Mouse (Mus musculus) CD8-positive naive resting alpha-beta T cell, adult 2 months (primary cell): ENCODE results near the gene Rab12.
A peak's percentile ranks its signal among the peaks of the same experiment; 100 is the strongest.
"Not testable (repeated sequence)": the region's sequence is repeated elsewhere in the genome, so short reads cannot be mapped to it uniquely, and the experiment has no call there.

ENCODE experiments used
- DNase-seq, 2 experiments: peaks; one replicate each; pipeline ENCODE4 v3.0.0; 2022; ENCODE audit warnings: low read depth in 2 of 2, low spot score in 2 of 2

Gene Rab12

DNA sequence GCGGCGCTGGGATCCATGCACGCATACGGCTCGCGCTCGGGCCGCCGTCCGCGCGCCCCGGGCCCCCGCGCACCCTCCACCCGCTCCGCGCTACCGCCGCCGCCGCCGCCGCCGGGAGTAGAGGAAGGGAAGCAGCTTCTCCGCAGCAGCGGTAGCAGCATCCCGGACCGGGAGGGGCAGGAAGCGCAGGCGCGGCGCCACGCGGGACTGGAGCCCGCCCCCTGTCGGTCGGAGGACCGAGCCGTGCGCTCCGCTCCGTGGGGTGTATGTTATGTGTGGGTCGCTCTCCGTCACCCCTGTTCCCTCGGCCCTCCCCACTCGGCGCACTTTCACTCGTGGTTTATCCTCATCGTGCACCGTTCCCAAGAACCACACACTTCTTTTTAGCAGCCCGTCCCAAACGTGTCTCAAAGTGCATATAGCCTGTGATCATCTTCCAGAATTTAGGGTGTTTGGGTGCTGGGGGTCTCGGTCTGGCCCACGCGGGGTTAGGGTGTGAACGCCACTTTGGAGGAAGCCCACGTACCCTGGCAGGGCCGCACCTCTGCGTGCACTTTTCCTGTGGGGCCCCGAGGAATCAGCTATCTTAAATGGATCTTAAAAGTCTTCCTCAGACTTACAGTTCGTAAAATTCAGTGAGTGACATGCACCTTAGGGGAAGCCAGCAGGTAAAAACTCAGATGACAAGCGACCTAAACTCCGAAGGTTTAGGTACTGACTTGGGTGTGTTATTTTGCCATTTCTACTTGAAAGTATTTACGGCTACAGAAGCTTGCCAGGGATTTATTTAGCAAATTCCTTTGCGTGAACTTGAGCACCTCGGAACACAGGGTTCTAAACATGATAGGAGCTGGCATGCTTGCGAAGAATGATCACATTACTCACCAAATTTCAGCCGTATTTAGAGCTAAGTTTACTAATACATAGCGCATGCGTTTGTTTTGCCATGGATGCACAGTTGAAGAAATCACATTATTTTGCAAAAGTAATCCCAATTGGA lies at the start of gene Rab12:
Rab12 (minus strand) TSS at position 176 of the 1,000 bp plus-strand sequence.
- peak; percentile 83 to 85 for DNase-seq

DNA sequence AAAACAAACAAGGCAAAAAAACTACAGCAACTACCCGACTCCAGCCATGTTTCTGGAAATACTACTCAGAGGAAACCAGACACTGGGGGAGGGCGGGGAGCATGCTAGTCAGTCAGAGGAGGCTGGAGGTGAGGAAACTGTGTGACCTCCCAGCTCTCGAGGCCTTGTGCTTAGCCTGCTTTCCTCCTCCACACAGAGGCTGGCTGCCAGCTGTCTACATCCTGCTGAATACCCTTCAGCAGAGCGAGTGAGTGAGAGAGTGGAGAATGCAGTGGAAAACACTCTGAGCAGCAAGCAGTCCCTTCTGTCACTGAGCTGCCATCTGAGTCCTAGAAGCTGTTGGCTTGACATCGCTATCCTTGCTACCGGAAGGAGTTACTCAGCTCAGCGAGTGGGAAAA lies 44.7 kb upstream of the Rab12 start:
- no peak for DNase-seq

GRCm38 (mm10) chr17:66563551-66563950 lies 44.0 kb upstream of the Rab12 start:
- DNase-seq = no peak

DNA sequence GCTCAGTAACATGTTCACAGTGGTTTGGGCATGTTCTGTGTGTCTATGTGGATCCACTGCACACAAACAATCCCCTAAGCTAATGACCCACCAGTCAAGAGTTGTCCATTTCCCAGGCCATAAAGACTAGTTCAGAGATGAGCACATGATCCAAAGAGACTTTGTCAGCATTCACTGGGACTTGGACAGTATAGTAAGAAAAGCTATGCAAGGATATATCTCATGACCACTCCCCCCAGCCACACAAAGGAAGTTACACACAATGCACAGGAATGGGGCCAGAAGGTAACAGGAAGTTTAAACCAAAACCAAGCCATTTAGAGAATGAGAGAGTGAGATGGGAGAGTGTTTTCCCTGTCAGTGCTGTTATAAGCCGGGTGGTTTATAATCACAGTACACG lies 41.9 kb upstream of the Rab12 start:
- no peak for DNase-seq

GRCm38 (mm10) chr17:66558404-66559317 lies 39.1 kb upstream of the Rab12 start:
- DNase-seq = peak; percentile 2 to 21

DNA sequence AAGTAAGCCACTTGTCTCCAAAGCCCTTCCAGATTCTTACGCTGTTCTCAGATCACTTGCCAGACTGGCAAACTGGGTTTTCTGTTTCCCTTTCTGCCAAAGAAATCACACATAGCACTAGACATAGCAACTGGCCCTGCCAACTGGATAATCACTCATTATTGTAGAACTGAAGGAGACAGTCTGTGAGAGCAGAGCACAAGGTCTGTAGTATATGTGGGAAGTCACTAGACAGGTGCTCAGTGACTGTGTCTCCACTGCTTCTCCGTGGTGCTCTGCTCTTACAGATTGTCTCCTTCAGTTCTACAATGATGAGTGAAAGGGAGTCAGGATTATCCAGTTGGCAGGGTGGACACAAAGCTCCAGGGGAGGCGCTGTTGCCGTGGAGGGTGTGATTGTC lies 33.2 kb upstream of the Rab12 start:
- no peak for DNase-seq

DNA sequence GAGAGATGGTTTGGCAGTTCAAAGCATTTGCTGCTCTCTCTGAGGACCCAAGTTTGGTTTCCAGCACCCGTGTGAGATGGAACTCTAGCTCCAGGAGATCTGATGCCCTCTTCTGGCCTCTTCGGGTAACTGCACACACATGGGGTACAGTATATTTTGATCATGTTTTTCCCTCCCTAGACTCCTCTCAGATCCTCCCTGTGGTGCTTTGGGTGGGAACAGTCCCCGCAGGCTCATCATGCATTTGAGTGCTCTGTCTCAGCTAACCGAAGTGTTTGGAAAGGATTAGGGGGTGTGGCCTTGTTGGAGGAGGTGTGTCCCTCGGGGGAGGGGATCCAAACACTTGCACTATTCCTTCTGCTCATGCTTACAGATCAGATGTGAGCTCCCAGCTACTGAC lies 31.0 kb upstream of the Rab12 start:
- no peak for DNase-seq

DNA sequence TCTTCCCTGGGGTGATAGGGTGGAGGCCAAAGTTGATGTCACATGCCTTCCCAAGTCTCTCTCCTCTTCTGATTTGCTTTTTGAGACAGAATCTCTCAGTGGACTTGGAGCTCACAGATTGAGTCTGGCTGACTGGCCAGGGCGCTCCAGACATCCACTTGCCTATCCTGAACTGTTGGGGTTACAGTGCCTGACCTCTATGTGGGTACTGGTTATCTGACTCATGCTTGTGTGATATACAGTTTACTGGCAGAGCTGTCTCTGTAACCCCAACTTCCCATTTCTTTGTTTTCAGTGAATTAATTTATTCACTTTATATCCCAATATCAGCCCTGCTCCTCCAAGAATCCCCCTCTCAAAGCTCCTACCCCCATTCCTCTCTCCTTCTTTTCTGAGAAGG lies 12.8 kb upstream of the Rab12 start:
- no peak for DNase-seq

GRCm38 (mm10) chr17:66523396-66523795 lies 3.9 kb upstream of the Rab12 start:
- DNase-seq = no peak

DNA sequence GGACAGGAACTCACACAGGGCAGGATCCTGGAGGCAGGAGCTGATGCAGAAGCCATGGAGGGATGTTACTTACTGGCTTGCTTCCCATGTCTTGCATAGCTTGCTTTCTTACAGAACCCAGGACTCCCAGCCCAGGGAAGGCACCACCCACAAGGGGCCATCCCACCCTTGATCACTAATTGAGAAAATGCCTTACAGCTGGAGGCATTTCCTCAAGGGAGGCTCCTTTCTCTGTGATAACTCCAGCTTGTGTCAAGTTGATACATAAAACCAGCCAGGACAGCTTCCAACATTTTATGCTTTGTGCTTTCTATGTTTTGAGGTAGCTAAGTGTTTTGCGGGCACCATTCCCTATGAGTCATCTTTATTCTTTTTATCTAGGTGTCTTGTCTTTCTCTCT lies 3.1 kb upstream of the Rab12 start:
- not testable (repeated sequence) for DNase-seq

GRCm38 (mm10) chr17:66518877-66519553 lies 514 bp downstream of the Rab12 start:
- peak in 1 of 2 experiments; percentile 21 for DNase-seq

- DNase-seq = no peak
Observed at GRCm38 (mm10) chr17:66516953-66517352, 2.6 kb downstream of the Rab12 start.

GRCm38 (mm10) chr17:66514288-66514995 lies 5.1 kb downstream of the Rab12 start:
- no peak for DNase-seq

DNA sequence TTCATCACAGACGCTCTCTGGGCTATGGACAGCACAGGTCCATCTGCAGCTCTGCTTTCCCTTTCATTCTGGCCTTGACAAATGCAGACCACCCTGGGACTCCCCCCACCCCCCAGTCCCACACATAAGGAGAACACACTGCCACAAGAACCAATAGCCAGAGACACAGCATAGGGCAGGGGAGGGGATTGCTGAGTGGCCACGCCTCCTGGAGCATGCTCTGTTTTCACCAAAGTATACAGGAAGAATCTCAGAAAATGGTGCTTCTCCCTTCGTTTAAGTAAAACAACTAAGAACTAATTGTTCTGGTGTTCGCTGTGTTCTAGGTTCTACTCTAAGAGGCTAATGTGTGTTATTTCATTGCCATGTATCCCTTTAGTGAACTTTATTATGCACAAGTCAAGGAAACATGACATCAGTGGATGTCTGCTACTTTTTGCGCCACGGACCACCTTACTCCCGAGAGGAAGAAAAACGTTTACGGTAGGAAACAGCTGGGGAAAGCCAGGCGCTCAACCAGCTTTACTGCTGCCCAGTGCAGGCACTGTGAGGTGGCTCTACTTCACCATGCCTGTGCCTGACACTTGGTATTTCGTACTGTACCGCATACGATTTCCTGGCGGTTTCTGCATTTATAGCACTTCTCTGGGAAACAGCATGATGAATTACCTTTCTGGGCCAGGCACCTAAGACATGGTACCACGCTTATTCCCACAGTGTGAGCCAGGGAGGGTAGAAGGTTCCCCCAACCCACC lies 7.2 kb downstream of the Rab12 start:
- DNase-seq = no peak

DNA sequence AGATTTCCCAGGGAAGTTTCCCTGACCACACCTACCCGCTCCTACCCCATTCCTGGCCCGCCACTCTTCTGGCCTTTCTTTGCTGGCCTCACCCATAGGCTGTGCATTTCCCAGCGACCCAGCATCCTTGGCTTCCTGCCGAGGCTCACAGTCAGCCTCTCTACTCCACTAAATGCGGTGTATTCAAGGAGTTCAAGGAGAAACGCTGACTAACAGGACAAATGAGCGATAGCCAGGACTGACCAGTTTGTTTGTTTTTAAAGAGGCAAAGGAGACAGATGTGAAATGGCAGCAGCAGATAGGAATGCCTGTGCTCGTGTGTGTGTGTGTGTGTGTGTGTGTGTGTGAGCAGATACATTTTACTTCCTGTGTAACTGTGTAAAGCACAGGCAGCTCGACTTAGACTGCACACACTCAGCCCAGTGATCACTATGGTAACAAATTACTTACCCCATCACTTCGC lies 9.3 kb downstream of the Rab12 start:
- no peak for DNase-seq

DNA sequence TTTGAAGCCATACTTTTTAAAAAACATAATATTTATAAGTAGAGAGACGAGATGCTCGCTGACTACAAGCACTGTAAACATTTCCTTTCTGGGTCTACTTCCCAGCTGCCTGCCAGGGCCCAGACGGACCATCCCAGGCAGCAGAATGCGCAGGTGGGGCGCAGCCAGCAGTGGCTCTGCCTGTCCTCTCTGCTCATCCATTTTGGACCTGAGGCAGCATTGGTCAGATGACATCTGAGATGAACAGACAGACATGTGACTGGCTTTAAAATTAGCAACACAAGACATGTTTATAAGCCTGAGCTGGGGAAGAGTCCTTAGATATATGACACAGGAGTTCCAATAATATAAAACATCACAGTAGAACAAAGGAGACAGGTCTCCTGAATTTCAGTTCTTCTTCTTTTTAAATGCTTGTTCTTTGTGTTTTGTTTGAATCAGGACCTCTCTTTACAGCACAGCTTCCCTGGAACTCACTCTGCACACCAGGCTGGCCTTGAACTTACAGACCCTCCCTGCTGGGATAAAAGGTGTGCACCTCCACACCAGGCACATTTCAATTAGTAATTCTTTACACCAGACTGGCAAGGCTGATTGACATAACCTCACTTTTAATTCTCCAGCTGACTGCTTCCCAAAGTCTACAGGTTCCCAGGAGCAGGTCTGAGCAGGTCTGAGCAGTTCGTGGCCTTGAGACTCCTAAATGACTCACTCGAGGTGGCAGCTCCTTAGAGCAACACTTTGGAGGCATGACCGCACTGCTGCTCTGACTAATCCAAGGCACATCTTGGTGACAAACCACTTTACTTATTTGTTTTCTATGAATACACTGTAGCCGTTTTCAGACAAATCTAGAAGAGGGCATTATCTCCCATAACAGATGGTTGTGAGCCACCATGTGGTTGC lies 12.2 kb downstream of the Rab12 start:
- no peak for DNase-seq

DNA sequence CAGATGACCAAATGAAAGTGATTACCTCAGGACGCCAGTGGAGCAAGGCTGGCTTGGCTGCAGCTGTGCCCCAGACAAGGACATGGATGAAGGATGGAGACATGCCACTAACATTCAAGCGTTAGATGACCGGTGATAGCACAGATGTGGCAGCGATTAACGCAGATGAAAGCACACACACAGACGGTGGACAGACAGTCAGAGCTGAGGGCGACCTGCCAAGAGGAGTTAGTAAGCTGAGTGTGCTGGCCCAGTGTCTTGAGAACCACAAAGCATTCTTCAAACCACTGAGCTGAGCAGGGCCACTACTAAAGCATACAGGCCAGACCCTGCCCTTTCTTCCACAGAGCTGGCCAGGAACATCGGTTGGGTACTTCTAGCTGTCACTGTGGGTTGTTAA lies 14.6 kb downstream of the Rab12 start:
- DNase-seq = no peak

GRCm38 (mm10) chr17:66504248-66504647 lies 15.3 kb downstream of the Rab12 start:
- DNase-seq = no peak

GRCm38 (mm10) chr17:66503466-66503865 lies 16.1 kb downstream of the Rab12 start:
- DNase-seq = no peak
